Mouse (Mus musculus) skeletal muscle tissue, adult 2 months (tissue): Measurements from ENCODE around the gene Plcb2.

Experiments
- DNase-seq: peaks from one replicate; pipeline ENCODE4 v3.0.0-alpha.2; 2012; ENCODE audit warnings: low read depth, low spot score

Plcb2 gene

DNA sequence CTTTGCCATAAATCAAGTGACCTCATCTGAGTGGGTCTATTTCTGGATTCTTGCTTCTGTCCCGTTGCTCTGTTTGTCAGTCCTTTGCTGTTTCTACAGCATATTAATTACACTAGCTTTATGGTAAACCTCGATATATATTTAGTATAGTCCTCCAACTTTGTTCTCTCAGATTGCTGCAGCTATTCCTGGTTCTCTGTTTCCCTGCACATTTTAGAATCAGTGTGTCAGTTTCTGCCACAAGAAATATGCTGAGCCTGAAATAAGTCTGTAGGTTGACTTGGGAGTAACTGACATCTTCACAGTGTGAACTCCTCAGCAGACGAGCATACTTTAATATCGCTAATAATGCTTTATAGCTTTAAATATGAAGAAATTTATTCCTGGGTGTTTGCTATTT lies 43.1 kb downstream of the Plcb2 start:
- DNase-seq, result no peak

DNA sequence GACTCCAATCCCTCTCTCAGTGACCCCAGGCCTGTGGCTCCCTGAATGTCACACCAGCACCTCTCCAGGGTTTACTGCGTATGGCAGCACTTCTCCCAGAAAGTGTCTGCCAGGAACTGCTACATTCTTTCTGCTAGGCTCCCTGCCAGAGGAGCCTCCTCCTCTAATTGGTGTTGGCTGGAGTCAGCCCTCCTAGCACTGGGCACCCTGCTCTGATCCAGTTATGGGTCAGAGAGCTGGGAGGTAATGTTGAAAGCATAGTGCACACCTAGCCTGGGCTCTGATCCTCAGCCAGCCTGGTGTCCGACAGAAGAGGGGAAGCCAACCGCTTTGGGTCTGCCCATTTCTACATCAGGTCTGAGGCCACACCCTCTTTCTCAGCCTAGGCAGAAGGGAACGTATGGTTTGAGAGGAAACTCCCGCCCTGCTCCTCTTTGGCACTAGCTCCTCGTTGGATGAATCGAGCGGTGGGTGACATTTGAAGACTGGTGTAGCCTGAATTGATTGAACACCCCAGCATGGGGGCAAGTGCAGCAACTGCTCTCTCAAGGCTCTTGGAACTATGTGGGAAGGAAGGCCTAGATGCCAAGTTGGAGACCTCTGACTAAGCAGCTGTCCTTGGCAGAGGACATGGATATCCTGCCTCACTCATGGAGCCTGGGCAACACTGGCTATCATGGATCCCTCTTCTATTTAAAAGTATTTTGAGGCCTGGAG lies 45.5 kb downstream of the Plcb2 start:
- DNase-seq, result no peak

DNA sequence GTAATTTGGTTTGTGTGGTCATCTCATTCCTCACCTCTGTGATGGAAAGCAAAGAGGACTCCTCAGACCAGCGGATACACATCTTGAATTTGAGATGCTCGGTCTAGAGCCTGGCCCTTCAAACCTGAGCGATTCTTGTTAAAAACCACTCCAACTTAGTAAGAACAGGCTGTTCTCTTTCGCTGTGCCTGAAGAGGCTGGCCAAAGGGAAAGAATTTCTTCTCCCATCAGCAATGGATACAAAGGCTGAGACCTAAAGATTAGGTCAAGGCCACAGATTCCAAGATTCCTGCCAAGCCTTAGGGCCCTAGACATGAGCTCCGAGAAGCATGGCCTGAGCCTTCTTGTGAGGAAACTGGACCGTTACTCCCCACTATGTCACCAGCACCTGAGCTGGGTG lies 47.3 kb downstream of the Plcb2 start:
- DNase-seq, result no peak

DNA sequence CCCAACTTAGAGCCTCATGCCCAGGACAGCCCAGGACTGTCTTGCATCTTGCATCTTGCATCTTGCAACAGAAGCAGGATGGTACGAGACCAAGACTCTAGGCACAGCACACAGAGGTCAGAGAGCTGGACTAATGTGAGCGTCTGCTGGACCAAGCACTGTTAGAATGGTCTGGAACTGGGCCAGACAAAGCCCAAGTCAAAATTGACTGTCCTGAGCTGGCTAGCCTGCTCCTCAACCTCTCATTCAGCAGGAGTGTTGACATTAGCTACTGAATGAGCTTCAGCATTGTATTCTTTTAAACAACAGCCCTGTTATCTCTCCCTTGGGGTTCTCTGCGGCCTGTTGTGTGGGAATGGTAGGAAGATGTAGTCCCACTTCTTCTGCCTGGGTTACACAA lies 48.7 kb downstream of the Plcb2 start:
- DNase-seq, result no peak

DNA sequence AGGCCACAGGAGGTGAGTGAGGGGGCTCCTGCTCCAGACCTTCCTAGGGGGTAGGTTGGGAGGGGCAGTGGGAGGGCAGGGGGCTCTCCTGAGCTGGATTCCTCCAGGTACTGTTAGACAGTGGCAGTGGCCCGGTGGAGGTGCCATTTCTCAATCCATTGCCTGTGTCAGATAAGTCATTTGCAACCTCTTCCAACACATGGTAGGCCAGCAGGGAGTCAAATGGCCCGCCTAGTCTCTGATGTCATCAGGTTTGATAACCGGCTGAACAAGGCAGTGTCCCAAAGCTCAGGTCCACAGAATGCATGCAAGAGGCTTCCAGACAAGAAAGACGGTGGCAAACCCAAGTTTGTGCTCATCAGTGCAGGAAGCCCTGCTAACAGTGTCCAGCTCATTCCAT lies 50.4 kb downstream of the Plcb2 start:
- DNase-seq, result no peak

DNA sequence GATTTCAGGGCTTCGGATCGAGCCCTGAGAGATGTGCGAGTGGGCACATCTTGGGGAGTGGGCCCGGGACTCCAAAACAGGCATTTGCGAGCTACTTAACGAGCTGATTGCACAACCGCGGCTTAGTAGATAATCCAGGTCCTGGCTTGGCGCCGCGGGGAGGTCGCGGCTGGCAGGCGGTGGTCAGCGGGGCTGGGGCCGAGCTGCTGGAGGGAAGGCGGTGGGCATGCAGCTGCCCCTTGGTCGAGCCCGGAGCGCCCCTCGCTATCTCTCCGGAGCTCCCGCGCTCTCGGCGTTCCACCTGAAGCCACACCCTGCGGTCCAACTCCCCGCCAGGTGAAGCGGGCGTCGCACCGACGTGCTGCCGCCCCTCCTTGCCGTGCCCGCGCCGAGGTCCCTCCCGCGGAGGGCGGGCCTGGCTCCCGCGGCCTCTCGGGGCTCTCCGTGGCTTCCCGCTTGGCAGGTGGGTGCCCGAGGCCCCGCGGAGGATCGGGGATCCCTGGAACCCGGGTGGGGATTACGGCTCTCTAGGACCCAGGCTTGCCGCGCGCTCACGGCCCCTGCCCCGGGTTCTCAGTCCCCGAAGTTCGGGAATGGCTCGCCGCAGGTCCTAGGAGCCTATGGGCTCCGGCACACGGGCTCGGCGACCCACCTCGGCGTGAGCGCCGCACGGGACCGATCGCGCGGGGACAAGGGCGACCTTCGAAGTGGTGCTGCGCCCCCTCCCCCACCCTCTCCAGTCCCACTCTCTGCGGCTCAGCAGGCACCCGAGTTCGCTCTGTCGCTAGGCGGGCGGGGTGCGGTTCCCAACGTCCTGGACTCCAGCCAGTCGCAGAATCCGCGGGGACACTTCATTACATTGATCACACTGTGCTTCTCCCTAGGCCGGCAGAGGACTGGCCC lies 51.1 kb downstream of the Plcb2 start:
- no peak for DNase-seq

DNA sequence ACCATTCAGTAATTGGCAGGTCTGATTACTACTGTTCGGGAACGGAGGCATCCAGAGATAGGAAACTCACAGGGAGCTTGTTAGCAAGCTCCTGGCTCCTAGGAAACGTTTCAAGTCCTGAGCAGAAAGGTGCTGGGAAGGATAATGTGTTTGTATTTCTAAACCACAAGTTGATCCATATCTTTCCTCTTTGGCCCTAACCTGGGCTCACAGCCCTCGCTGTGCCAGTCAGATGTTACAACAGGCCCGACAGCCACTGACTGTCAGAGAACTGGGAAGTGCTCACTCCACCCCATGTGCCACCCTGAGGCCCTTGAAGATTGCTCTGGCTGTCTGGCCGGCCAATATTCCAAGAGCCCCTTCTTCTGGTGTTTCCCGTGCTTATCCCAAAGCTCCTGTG lies 53.7 kb downstream of the Plcb2 start:
- no peak for DNase-seq

DNA sequence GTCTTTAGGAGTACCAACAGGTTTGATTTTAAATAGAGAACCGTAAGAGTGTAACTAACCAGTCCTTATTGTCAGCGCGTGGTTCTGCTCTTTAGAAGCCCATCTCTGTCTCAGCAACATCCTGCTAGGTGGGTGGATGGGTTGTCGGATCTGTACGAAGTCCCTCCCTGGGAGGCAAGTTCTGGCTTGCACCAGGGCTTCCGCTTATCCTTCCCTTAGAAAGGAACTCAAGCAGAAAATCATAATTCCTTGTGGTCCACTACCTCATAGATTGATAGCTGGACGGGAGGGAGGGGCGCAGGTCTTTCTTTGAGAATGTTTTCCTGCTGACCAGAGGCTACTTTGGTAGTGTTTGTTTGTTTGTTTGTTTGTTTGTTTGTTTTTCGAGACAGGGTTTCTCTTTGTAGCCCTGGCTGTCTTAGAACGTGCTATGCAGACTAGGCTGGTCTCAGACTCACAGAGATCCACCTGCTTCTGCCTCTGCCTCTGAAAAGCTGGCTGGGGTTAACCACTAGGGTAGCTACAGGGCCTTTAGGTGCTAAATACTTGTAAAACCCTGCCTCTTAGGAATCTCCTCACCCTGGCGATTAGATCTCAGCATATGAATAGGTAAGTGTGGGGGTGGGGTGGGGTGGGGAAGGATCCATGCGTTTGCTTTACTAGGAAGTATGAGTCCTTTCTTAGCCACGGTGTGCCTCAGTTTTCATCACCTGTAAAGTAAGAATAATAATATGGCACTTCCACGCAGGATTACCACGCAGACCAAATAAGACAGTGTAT lies 54.4 kb downstream of the Plcb2 start:
- no peak for DNase-seq

DNA sequence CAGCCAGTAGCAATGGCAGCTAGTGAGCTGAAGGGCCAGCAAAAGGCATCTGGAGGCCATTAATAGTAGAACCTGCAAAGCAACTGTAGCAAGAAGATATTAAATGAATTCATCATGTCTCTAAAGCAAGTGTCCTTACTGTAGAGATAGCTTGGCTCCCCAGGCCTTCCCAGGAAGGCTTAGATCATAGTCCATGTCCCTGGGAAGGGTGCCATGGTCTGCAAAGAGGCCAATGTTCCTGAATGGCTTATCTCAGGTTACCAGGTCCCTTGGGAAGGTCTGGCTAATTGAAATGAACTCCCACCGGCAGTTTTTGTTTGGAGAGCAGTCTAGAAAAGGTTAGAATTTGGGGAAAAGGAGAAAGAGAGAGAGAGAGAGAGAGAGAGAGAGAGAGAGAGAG lies 56.5 kb downstream of the Plcb2 start:
- no peak for DNase-seq

DNA sequence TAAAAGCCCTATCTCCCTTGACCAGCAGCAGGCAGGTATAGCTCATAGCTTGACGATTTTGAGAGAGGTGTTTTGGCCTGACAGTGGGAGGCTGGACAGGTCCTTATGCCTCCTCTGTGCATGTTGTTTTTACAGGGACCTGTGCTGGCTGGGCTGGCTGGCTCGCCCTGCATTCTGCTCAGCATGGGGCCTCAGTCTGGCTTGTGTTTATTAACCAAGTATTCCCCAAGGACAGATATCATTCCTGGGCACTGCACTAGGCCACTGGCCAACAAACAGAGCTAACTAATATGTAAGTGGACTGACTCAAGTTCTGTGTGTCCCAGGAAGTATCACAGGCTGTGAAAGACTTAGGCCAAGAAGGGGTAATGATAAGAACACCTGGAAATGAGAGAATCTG lies 58.5 kb downstream of the Plcb2 start:
- DNase-seq, result no peak

DNA sequence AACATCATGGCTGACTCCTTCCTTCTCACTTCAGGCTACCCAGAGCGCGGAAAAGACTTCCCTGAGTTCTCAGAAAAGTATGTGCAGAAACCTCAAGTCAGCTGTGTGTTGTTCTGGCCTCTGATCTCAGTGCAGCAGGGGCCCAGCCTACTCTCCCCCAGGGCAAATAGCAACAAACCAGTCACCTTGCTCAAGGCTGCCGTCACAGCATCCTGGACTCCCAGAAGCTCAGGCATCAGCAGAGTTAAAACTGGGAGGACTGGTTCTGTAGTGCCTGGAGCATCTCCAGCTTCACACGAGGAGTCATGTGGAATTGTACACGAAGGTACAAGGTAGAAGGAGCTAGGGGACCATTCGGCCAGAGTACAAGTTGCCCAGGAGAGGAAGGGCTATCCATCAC lies 59.0 kb downstream of the Plcb2 start:
- no peak for DNase-seq

DNA sequence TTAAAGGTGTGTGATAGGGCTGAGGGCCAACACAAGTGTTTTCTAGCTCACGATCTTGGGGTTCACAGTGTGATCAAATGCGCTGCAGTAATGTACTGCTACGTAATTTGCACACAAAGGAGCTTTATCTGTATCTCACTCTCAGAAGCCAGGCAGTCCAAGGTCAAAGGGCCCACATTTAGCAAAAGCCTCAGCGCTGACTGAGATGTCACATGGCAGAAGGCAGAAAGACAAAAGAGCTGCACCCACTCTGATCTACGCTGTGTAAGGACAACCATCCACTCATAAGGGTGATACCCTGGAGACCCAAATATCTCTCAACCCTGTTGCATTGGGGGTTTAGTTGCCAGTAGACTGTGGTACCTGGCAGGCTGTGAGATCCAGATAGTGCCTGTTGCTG lies 61.1 kb downstream of the Plcb2 start:
- no peak for DNase-seq

DNA sequence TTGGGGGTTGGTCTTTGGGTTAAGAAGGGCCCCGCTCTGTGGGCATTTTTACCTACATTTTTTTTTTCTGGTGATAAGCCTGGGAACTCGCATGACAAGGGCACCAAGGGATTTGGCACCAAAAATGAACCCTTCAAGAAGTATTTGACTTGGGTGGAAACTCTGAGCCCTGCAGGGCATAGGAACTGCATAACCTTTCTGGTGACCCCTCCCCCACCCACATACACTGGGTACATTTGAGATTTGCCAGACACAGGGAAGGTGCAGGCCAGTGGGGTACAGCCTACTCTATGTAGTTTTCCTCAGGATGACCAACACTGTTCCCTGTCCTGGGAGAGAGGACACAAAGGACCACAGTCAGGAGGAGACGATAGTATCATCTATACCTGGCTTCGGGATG lies 62.6 kb downstream of the Plcb2 start:
- no peak for DNase-seq

DNA sequence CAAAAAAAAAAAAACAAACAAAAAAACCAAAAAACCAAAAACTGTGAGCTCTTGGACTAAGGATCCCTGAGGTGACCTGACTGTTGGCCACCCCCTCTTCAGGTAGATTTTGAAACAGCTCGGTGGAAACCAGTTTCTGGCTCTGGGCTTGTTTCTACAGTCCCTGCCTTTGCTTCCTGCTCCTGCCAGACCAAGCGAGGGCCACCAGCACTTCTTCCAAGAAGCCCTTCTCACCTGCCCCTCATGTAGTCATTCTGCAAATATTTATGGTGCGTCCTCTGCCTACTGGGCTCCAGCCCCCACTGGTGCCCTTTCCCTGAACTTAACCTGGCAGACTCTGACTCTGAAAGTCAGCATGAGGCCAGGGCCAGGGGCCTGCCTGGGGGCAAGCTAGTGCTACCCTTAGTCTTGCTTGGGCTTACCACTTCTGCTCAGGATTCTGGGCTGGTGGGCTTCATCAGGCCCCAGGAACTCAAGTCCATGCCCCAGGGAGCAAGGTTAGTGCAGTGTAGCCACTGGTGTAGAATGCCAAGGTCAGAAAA lies 63.2 kb downstream of the Plcb2 start:
- DNase-seq, result no peak

DNA sequence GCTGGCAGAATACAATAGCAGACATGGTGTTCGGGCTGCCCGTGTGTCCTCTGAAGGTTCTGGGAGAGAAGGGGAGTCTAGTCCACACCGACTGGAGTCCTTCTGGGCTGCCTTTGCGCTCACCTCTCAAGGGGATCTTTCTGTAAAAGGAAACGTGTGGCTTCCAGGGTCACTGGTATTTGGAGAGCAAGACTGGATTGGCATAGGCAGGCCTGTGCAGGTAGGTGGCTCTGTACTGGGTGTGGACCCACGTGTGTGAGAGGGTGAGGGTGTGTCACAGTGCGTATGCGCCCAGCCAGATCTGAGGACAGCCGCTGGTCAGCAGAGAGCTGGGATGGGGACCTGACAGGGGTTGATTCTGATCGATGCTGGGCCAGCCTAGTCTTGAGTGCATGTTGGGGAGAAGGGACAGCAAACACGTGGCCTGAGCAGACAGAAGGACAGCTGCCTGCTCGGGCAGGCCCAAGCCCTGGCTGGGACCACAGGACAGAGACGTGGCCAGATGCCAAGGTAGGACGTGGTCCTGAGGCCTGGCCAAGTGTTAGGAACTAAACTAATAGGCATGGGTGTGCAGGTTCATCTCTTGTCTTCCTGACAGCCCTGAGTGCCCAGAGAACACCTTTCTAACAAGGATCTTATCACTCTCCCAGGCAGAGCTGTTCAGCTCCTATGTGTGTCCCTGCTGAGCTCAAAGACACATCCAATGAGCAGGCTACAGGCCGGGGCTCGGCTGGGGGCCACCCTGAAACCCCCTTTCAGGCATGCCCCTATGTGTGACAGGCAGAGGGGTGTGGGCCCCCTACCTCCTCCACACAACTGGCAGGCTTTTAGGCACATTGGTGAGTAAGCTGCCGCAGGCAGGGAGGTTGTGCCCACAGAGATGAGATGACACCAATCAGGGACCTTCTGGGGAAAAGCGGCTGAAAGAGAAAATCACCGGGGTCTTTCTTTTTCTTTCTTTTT lies 64.2 kb downstream of the Plcb2 start:
- DNase-seq, result no peak

DNA sequence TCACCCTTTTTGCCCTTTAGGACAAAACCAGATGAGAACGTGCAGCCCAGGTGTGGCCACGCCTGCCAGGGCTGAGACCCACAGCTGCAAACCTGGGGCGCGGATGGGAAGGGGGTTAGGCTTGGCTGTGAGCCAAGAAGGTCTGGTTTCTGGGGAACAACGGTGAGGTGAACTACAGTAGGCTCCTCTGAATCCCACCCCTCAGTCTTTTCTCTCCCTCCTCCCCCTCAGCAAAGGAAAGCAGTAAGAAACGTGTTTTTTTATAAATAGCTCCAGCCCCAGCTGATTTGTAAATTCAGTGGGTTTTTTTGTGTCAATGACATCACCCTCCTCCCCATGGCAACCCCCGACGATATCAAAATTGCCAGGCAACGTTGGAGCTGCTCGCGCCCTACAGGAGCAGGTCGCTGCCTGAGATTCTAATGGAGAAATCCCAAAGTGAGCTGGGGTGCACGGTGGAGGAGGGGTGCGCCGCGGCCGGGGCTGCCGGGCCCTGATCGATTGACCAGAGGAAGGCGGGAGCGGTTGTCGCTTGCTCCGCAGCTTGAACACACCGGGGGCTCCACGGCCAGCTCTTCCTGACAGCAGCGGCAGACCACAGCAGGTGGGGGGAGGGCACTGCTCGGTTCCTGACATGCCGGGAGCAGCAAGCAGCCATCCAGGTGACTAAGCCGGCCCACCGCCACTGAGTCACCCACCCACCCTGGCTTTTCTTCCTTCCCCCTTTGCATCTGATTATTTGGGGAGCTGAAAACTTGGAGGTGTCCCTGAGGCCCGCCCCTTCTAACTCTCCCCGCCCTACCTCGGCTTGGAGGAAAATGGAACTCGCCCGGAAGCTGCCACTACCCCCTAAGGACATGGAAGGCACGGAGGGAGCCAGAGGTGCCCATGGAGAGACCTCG lies 65.1 kb downstream of the Plcb2 start, which contains the start of gene Pak6:
Gene Pak6 (plus strand): TSS at position 402 of the 902 bp plus-strand sequence.
- no peak for DNase-seq

DNA sequence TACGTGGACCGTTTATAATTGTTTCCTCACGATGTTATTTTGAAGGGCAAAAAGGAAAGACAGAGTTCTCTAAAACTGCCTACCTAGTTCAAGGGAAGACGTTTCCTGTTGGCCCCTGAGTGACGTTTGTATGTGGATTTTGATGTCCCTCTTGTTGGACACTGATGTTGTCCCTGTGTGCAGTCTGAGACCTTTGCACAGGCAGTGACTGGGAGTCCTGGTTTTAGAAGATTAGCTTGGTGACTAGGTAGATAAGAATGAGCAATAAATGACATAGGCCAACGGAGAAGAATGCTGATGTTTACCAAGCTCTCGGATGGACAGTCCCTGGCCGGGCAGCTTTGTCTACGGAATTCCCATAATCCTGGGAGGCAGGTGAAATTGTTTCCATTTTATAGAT lies 66.3 kb downstream of the Plcb2 start:
- no peak for DNase-seq

DNA sequence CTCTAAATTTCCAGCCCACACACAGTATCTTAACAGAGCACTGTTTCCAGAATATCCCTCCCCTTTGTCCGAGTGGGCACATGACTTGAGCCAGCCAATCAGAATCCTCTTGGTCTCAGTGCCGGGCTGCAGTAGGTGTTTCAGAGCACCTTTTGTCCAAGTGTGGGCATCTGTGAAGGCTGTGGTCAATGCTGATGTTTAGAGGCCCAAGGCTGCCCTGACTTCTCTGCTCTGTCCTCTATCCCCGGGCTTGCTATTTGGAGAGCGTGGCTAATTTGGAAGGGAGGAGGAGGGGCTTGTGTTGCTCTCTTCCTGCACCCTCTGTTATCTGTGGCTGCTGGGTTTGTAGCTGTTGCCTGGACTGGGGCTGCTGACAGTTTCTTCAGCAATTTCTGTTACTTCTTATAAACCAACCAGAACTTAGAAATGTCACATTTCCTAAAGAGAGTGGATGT lies 68.2 kb downstream of the Plcb2 start:
- no peak for DNase-seq

DNA sequence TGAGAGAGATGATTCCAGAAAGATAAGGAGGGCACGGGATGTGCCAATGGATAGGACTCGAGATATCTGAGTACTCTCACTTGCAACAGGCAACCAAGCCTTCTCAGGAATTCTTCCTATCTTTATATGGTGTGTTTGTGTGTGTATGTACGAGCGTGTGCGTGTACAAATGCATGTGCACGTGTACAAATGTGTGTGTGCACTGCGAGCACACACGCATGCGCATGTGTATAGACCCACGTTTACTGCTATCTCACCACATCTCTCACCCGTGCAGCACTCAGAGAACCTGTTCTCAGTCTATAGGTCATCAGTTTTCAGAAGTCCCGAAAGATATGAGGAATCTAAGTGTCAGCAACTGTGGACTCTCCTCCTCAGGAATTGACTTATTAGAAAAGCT lies 68.7 kb downstream of the Plcb2 start:
- DNase-seq, result no peak

DNA sequence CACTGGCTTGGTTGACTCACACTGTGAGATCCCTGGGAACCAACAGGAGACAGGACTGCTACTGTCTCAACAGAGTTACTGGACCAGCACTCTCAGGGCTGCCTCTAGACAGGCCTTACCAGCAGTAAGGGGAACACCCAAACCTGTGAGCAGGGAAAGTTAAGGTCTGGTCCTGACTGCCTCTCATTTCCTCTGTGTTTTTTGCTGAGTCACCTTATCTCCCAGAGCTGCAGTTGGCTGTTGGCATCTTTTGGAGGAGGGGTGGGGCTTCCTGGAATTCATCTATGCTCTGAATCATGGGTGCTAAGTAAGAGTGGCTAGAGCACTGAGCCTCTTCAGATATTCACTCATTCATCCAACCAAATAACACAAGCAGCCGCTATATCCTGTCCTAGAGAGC lies 69.2 kb downstream of the Plcb2 start:
- DNase-seq, result peak; percentile 34
